Mouse (Mus musculus): ENCODE measurements around the gene Gm20403.
"Not testable (repeated sequence)": the region's sequence is repeated elsewhere in the genome, so short reads cannot be mapped to it uniquely, and the experiment has no call there.

Gm20403 gene

GRCm38 (mm10) chr12:54986052-54986717 is at the start of gene Gm20403:
Gene Gm20403, minus strand, starts transcription at chr12:54986529.
- peak; percentile 69 for DNase-seq (ENCODE audit: low read depth, low spot score)

- DNase-seq (ENCODE audit: low read depth, low spot score): no peak
Observed at GRCm38 (mm10) chr12:55027088-55027487, 40.8 kb upstream of the Gm20403 start.

- no peak for DNase-seq (ENCODE audit: low read depth, low spot score)
Observed at GRCm38 (mm10) chr12:55023284-55023683, 37.0 kb upstream of the Gm20403 start.

- no peak for DNase-seq (ENCODE audit: low read depth, low spot score)
Observed at GRCm38 (mm10) chr12:55019421-55019877, 33.1 kb upstream of the Gm20403 start.

GRCm38 (mm10) chr12:55017119-55017721 is 30.9 kb upstream of the Gm20403 start:
- no peak for DNase-seq (ENCODE audit: low read depth, low spot score)

- DNase-seq (ENCODE audit: low read depth, low spot score): no peak
Observed at GRCm38 (mm10) chr12:55016339-55017118, 30.2 kb upstream of the Gm20403 start.

GRCm38 (mm10) chr12:55015428-55015827 is 29.1 kb upstream of the Gm20403 start:
- DNase-seq (ENCODE audit: low read depth, low spot score): no peak

GRCm38 (mm10) chr12:55013626-55014398 is 27.5 kb upstream of the Gm20403 start, which contains the start of gene Baz1a:
Gene Baz1a, minus strand, starts transcription at chr12:55014348.
- no peak for DNase-seq (ENCODE audit: low read depth, low spot score)

GRCm38 (mm10) chr12:55013031-55013430 is 26.7 kb upstream of the Gm20403 start:
- no peak for DNase-seq (ENCODE audit: low read depth, low spot score)

GRCm38 (mm10) chr12:55007361-55008008 is 21.2 kb upstream of the Gm20403 start:
- DNase-seq (ENCODE audit: low read depth, low spot score): no peak

GRCm38 (mm10) chr12:55006071-55006470 is 19.7 kb upstream of the Gm20403 start:
- no peak for DNase-seq (ENCODE audit: low read depth, low spot score)

GRCm38 (mm10) chr12:55004396-55004795 is 18.1 kb upstream of the Gm20403 start:
- no peak for DNase-seq (ENCODE audit: low read depth, low spot score)

GRCm38 (mm10) chr12:55003843-55004242 is 17.5 kb upstream of the Gm20403 start:
- no peak for DNase-seq (ENCODE audit: low read depth, low spot score)

GRCm38 (mm10) chr12:55002532-55002931 is 16.2 kb upstream of the Gm20403 start:
- not testable (repeated sequence) for DNase-seq (ENCODE audit: low read depth, low spot score)

GRCm38 (mm10) chr12:54999016-54999690 is 12.8 kb upstream of the Gm20403 start:
- no peak for DNase-seq (ENCODE audit: low read depth, low spot score)

- DNase-seq (ENCODE audit: low read depth, low spot score): no peak
Observed at GRCm38 (mm10) chr12:54998411-54998810, 12.1 kb upstream of the Gm20403 start.

- no peak for DNase-seq (ENCODE audit: low read depth, low spot score)
Observed at GRCm38 (mm10) chr12:54996979-54997474, 10.7 kb upstream of the Gm20403 start.

- no peak for DNase-seq (ENCODE audit: low read depth, low spot score)
Observed at GRCm38 (mm10) chr12:54995965-54996364, 9.6 kb upstream of the Gm20403 start.

- no peak for DNase-seq (ENCODE audit: low read depth, low spot score)
Observed at GRCm38 (mm10) chr12:54994418-54994817, 8.1 kb upstream of the Gm20403 start.

- no peak for DNase-seq (ENCODE audit: low read depth, low spot score)
Observed at GRCm38 (mm10) chr12:54994068-54994386, 7.7 kb upstream of the Gm20403 start.

Measured in c-Kit-negative CD71-positive TER-119-positive erythroid progenitor cells, embryonic 14.5 days (primary cell).